Mouse (Mus musculus) lung, adult 2 months (tissue): ENCODE data around the gene Cltrn.

Experiments
- CTCF ChIP-seq: fragments of 200-500 bp; IDR thresholded peaks from 2 replicates; pipeline ENCODE4 v1.5.1; 2011; ENCODE audit warnings: mild to moderate bottlenecking, low read length, control low read depth; ENCODE audit not compliant: insufficient read depth
- POLR2A ChIP-seq: fragments of 200-500 bp; IDR thresholded peaks from 2 replicates; pipeline ENCODE4 v1.6.1; 2011; ENCODE audit warnings: low read depth, mild to moderate bottlenecking, control low read depth, low read length, borderline replicate concordance; ENCODE audit errors: extremely low read depth

DNA sequence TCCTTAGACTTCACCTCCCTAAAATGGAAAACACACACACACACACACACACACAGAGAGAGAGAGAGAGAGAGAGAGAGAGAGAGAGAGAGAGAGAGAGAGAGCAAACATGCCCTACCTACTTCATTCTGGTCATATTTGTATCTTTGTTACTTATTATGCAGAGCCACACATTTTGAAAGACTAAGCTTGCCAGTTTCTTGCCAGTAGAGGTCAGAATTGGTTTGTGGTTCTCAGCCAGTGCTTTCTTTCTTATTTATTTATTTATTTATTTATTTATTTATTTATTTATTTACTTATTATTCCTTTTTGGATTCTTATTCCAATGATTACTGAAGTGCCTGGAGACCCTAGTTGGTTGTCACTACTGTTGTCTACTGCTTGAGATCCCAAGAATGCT is 12.9 kb downstream of the Cltrn start:
- peak; percentile 24; the same call in 1 of the 2 replicates for TF ChIP-seq CTCF
- TF ChIP-seq POLR2A = no peak
